Mouse (Mus musculus) C2C12 (cell line): Measurements from ENCODE around the gene Rptor. TPM values are rescaled to one million over a fixed set of nuclear protein-coding genes. Genes with fewer than 3 reads are reported as not detected.

Experiments used
- H3K27me3 ChIP-seq: one replicate; pipeline ENCODE4 v1.6.1; 2011; ENCODE audit not compliant: control insufficient read depth, insufficient read depth, insufficient read length
- H3K36me3 ChIP-seq: one replicate; pipeline ENCODE4 v1.6.1; 2011; ENCODE audit not compliant: control insufficient read depth, insufficient read depth
- H3K4me3 ChIP-seq: one replicate; pipeline ENCODE4 v1.5.1; 2011; ENCODE audit warnings: mild to moderate bottlenecking, control low read depth; ENCODE audit not compliant: poor library complexity, insufficient read depth, severe bottlenecking
- H3K79me2 ChIP-seq: one replicate; pipeline ENCODE4 v1.6.1; 2011; ENCODE audit not compliant: control insufficient read depth, insufficient read depth
- H3K79me3 ChIP-seq: one replicate; pipeline ENCODE4 v1.6.1; 2011; ENCODE audit warnings: low read depth, control low read depth
- H3ac ChIP-seq: one replicate; pipeline ENCODE3; 2011; ENCODE audit warnings: low read depth; ENCODE audit not compliant: control insufficient read depth, insufficient read length
- CEBPB ChIP-seq: IDR thresholded peaks from one replicate; pipeline ENCODE4 v1.6.1; 2011; ENCODE audit warnings: low read depth, mild to moderate bottlenecking, control low read depth, moderate library complexity
- CTCF ChIP-seq: IDR thresholded peaks from one replicate; pipeline ENCODE4 v1.5.1; 2011; ENCODE audit not compliant: control insufficient read depth, insufficient read depth, insufficient read length
- FOSL1 ChIP-seq: IDR thresholded peaks from one replicate; pipeline ENCODE4 v1.8.0; 2011; ENCODE audit warnings: mild to moderate bottlenecking, low read length; ENCODE audit not compliant: poor library complexity, insufficient read depth, severe bottlenecking
- MAX ChIP-seq: IDR thresholded peaks from one replicate; pipeline ENCODE4 v1.6.1; 2011; ENCODE audit warnings: mild to moderate bottlenecking, control low read depth
- MYOD1 ChIP-seq: IDR thresholded peaks from one replicate; pipeline ENCODE4 v1.6.1; 2011; ENCODE audit warnings: low read depth; ENCODE audit not compliant: control insufficient read depth, insufficient read length
- MYOG ChIP-seq: IDR thresholded peaks from one replicate; pipeline ENCODE4 v1.6.1; 2011; ENCODE audit not compliant: control insufficient read depth, insufficient read length; ENCODE audit errors: extremely low read depth
- USF1 ChIP-seq: IDR thresholded peaks from one replicate; pipeline ENCODE4 v1.6.1; 2011; ENCODE audit warnings: low read depth, mild to moderate bottlenecking, control low read depth, moderate library complexity
- polyA plus RNA-seq: library from polyadenylated mRNA; unstranded; fragments of >200 nt; fragmentation: generic; extraction: Trizol; gene quantifications from one replicate; pipeline ENCODE4 v1.2.1, GENCODE M21; 2012; ENCODE audit warnings: missing spikeins

Rptor gene
- polyA plus RNA-seq, 1 experiment: 34.8 TPM

DNA sequence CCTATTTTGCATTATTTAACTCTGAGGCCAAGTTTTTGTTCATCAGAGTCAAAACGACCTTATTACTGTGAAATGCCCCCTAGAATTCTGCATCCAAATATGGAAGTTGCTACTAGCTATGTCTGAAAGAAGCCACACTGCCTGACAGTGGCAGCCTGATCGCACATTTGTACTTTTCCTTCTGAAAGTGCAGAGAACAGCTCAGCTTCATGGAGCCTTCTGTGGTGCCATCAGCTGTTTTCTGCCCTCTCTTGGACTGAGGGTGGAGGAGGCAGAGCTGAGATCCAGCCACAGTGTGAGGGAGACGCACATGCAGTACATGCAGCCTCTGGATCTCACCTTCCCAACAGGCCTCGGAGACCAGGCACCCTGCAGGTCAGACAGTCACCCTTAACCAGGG is 265.9 kb downstream of the Rptor start:
- H3K79me3 ChIP-seq: no peaks in the 10 kb centered on the region
- H3K79me2 ChIP-seq: no peaks in the 10 kb centered on the region
- no peak overlapping the region for H3ac ChIP-seq
- H3K36me3 ChIP-seq: peaks cover 79% of the 10 kb centered on the region
- H3K4me3 ChIP-seq: no peak overlapping the region
- TF ChIP-seq FOSL1 (no peak), MAX (no peak), MYOD1 (no peak), CEBPB (no peak)
- no peaks in the 10 kb centered on the region for H3K27me3 ChIP-seq

DNA sequence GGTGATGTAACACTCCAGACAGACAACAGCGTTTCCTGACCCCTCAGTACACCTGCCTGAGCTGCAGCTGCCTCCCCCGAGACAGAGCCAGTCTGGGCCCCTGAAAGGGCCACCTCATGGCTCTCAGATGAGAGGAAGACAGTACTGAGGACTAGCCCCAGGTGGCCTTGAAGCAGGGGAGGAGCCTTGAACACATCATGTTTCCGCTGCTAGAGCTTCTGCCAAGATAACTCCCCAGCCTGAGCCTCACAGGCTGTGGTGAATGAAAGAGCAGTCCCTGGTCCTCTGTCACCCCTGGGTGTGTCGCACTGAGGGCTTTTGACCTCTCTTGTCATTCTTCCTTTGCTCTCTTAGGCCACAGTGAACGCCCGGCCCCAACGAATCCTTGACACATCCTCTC is 268.4 kb downstream of the Rptor start:
- H3K79me2 ChIP-seq: no peaks in the 10 kb centered on the region
- H3ac ChIP-seq: no peak overlapping the region
- H3K27me3 ChIP-seq: no peaks in the 10 kb centered on the region
- TF ChIP-seq MYOG (no peak), CTCF (no peak), MAX (no peak), USF1 (no peak), MYOD1 (no peak), CEBPB (no peak)
- H3K4me3 ChIP-seq: no peak overlapping the region
- peaks cover 87% of the 10 kb centered on the region for H3K36me3 ChIP-seq
- no peaks in the 10 kb centered on the region for H3K79me3 ChIP-seq

DNA sequence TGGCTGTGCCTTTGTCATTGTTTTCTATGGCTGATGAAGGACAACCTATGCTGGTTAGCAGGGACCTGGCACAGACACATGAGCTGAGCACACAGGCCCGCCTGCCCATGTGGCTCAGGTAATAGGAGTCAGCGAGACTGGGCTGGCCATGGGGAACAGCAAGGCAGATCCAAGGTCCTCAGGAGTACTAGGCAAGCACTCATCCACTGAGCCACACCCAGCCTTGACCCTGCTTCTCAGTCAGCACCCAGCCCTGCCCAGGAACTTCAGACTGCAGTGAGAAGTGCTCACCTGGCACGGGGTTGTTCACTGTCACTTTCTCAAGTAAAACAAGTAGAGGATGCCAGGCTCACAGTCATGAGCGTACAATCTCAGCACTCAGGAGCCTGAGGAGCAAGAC is 270.9 kb downstream of the Rptor start:
- peaks cover 92% of the 10 kb centered on the region for H3K36me3 ChIP-seq
- TF ChIP-seq MYOD1 (no peak), MAX (no peak), USF1 (no peak), CTCF (no peak), CEBPB (no peak)
- no peak overlapping the region for H3ac ChIP-seq

DNA sequence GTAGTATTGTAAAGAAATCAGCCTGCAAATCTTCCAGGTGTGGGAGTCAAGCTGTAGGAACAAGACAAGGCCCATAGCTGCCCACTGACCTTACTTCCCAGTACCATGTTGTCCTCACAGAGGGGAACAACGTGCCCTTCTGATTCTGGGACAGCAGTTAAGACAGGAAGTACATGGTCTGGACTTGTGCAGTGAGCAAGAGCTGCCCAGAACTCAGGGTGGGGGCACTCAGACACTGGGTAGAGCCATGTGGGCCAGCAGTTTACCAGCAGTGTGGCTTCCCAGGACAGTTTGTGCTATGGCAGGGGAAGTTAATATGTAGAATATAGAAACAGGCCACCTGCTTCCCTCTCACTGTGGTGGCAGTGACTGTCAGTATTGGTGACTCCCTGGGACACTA is 272.1 kb downstream of the Rptor start:
- no peak overlapping the region for H3ac ChIP-seq
- no peaks in the 10 kb centered on the region for H3K27me3 ChIP-seq
- H3K79me3 ChIP-seq: no peaks in the 10 kb centered on the region
- H3K4me3 ChIP-seq: no peak overlapping the region
- H3K36me3 ChIP-seq: peaks cover 92% of the 10 kb centered on the region
- H3K79me2 ChIP-seq: no peaks in the 10 kb centered on the region
- no peak for TF ChIP-seq MYOD1
- TF ChIP-seq FOSL1: no peak
- TF ChIP-seq CTCF: no peak
- no peak for TF ChIP-seq USF1
- no peak for TF ChIP-seq MAX
- no peak for TF ChIP-seq MYOG
- no peak for TF ChIP-seq CEBPB

More for the DNA sequence above, 270.9 kb downstream of the Rptor start:
- Histone ChIP-seq H3K79me2 (no peaks in the 10 kb centered on the region), H3K79me3 (no peaks in the 10 kb centered on the region), H3K27me3 (no peaks in the 10 kb centered on the region), H3K4me3 (no peak overlapping the region)

DNA sequence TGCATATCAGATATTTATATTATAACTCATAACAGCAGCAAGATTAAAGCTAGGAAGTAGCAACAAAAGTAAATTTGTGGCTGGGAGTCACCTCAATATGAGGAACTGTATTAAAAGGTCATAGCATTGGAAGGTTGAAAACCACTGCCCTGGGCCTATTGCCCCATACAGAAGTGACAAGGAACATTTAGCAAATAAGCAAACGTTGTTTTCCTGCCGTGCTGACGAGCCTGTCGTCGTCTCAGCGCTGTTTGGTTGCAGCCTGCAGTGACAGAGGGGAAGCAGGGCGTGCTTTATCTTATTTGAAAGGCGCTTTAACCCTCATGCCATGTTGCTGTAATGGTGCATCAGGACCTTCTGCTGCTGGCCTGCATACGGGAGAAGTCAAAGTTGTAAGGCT is 273.0 kb downstream of the Rptor start:
- TF ChIP-seq MYOD1 (no peak), MAX (no peak), FOSL1 (no peak), CEBPB (no peak), MYOG (no peak), USF1 (no peak), CTCF (no peak)
- Histone ChIP-seq H3K79me3 (no peaks in the 10 kb centered on the region), H3K79me2 (no peaks in the 10 kb centered on the region), H3ac (no peak overlapping the region), H3K36me3 (peaks cover 92% of the 10 kb centered on the region), H3K4me3 (no peak overlapping the region), H3K27me3 (no peaks in the 10 kb centered on the region)

DNA sequence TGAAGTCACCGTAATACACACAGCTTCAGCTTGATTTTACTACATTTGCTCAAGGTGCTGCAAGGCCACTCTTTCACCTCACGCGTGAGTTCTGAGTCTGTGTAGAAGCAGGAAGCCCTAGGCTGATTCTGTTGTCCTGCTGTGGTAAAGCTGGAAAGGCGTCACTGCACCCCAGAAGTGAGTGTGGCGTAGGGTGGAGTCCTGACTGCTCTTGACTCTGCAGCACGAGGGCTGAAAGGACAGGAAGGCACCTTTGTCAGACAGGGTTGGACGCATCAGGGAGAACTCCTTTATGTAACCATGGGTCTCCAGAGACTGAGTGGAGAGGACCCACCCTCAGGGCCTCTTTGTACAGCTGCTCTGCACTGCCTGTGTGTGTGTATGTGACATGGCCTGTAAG is 274.4 kb downstream of the Rptor start:
- no peaks in the 10 kb centered on the region for H3K27me3 ChIP-seq
- H3ac ChIP-seq: no peak overlapping the region
- no peaks in the 10 kb centered on the region for H3K79me3 ChIP-seq
- H3K4me3 ChIP-seq: no peak overlapping the region
- peaks cover 81% of the 10 kb centered on the region for H3K36me3 ChIP-seq
- TF ChIP-seq CTCF: no peak
- TF ChIP-seq MYOG: no peak
- no peak for TF ChIP-seq CEBPB
- no peak for TF ChIP-seq FOSL1
- no peak for TF ChIP-seq MYOD1
- TF ChIP-seq USF1: no peak
- no peaks in the 10 kb centered on the region for H3K79me2 ChIP-seq
